Mouse (Mus musculus) macrophage (primary cell): ENCODE results near the gene Olfr156. TPM values are rescaled to one million over a fixed set of nuclear protein-coding genes. Genes with fewer than 3 reads are reported as not detected.
"Not testable (repeated sequence)": the region's sequence is repeated elsewhere in the genome, so short reads cannot be mapped to it uniquely, and the experiment has no call there.

ENCODE experiments used
- H3K27ac ChIP-seq: fragments of 350-480 bp; formaldehyde crosslinking; 2 replicates; pipeline ENCODE4 v1.9.0; 2021
- H3K36me3 ChIP-seq: fragments of 350-480 bp; formaldehyde crosslinking; 2 replicates; pipeline ENCODE4 v1.9.0; 2021; ENCODE audit errors: inconsistent target
- H3K4me3 ChIP-seq: fragments of 350-480 bp; formaldehyde crosslinking; 2 replicates; pipeline ENCODE4 v1.9.0; 2021; ENCODE audit errors: inconsistent target
- H3K79me2 ChIP-seq: fragments of 350-480 bp; formaldehyde crosslinking; 2 replicates; pipeline ENCODE4 v1.9.0; 2021; ENCODE audit errors: inconsistent target
- WGBS: methylation state at CpG from one replicate; pipeline ENCODE4 v1.1.7; 2026; ENCODE audit warnings: inconsistent platforms; ENCODE audit not compliant: missing documents; 5-methylcytosine and 5-hydroxymethylcytosine counted together
- polyA plus RNA-seq: library from polyadenylated mRNA; stranded (reverse); fragments of 250-400 nt; gene quantifications from 3 replicates; pipeline ENCODE4 v1.2.4, GENCODE M21; 2018; ENCODE audit warnings: inconsistent platforms

Gene Olfr156
- polyA plus RNA-seq, 1 experiment from 2014 or later, result not detected

DNA sequence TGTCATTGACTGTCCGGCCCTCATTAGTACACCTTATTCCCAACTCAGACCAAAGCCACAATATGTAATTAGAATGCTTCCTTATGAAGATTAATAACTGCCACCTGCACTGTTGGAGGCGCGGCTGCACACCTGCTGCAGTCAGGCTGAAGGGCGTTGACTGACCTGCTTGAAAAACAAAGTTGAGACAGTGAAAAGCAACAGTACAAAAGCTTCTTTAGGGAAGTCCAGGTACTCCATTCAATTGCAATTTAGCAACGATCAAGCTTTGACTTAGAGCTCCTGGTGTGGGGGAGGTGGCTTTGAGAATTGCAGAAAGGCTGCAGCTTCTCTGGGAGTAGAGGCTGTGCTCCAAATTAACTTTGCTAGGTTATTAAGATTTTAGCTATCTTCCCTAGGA is 27.9 kb downstream of the Olfr156 start:
- not testable (repeated sequence) for H3K27ac ChIP-seq, H3K79me2 ChIP-seq, H3K36me3 ChIP-seq, H3K4me3 ChIP-seq
- WGBS, result 93% methylated on average over 5 of the region's 5 CpGs

DNA sequence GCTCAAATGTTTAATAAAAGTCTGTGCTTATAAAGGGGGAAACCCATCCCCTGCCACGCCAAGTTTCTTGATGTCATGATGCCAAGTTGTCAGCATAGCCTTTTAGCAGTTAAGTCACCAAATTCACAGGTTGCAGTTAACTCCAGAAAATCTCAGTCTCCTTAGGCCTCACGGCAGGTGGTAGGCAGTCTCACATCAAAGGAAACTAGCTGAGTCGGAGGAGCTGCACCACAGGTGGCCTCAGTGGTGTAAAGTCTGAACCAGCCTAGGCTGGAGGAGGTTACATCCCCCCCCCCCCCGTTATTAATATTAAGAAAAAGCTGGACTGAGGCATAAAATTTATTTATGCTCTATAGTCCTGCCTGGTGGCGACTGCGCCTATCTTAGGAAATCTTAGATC is 28.4 kb downstream of the Olfr156 start:
- Histone ChIP-seq H3K79me2 (no peaks in the 10 kb centered on the region), H3K4me3 (no peak overlapping the region), H3K27ac (no peak overlapping the region), H3K36me3 (no peaks in the 10 kb centered on the region)
- 82% methylated on average over 6 of the region's 6 CpGs for WGBS

DNA sequence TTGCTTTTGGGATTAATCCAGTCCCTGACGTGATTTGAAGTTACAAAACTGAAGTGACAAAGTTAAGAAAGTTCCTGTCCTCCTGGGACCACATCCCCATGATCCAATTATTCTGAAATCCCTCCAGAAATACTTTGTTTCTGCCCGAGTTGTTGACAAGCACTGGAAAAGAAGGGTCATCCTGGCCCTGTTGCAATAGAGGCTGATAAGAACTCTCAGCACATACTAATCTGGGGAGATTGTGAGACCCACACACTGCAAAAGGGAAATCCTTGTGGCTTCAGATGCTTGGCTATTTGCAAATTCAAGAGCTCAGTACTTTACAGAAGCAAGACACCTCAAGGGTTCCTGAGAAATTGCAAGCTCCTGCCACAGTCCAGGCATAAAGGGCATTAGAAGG is 51.4 kb downstream of the Olfr156 start:
- H3K79me2 ChIP-seq, result no peaks in the 10 kb centered on the region
- 57% methylated on average over 2 of the region's 2 CpGs for WGBS

DNA sequence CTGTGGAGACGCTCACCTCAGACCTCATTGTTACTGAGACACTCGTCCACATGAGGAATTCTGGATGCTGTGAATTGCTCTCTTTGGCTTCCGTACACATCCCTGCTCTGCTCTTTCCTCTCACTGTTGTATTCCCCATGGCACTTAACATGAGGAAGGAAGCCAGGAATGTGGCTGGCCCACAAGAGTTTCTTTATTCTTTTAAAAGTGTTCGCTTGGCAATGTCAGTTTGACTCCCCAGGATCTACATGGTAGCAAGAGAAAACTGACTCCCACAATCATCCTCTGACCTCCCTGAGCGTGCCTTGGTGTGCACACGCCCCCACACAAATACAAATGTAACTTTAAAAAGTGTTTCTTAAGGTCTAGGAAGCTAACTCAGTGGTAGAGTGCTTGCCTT is 52.1 kb downstream of the Olfr156 start:
- Histone ChIP-seq H3K4me3 (no peak overlapping the region), H3K79me2 (no peaks in the 10 kb centered on the region), H3K36me3 (no peaks in the 10 kb centered on the region), H3K27ac (no peak overlapping the region)
- 56% methylated on average over 6 of the region's 6 CpGs for WGBS

More for the DNA sequence above, 51.4 kb downstream of the Olfr156 start:
- H3K4me3 ChIP-seq, result no peak overlapping the region
- no peaks in the 10 kb centered on the region for H3K36me3 ChIP-seq
- no peak overlapping the region for H3K27ac ChIP-seq

DNA sequence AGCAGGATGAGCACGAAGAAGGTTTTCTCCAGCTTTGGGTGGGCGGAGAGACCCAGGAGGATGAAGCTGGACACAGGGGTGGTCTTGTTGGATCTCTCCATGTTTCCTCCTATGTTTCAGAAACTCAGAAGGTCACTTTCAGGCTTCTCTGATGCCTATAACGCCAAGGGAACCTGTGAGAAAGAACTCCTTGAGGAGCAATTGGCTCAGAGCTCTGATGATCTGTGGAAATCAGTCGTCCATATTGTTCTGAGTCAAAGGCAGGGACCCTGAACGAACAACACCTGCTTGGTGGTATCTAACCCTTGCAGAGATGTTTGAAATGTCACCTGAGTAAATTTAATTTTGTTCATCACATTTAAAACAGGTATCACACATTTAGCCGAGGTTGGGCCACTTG is 52.8 kb downstream of the Olfr156 start, which contains the start of gene Olfr159:
TSS of gene Olfr159 (minus strand) at position 101 of the 400 bp plus-strand sequence.
- Histone ChIP-seq H3K4me3 (no peak within 1 kb of the TSS), H3K27ac (no peak within 1 kb of the TSS), H3K79me2 (no peaks in the 10 kb centered on the region), H3K36me3 (no peaks in the 10 kb centered on the region)
- WGBS, result 84% methylated on average over 6 of the region's 6 CpGs

Other genes starting within 250 kb of the Olfr156 start
- gene Rgp1, start 245.2 kb downstream of the Olfr156 start, polyA plus RNA-seq, result 17.6 to 45.0 TPM (median 21.9 TPM) in 3 replicates
- 5.4 to 9.2 TPM (median 8.6 TPM) in 3 replicates for gene Gba2, start 245.0 kb downstream of the Olfr156 start, polyA plus RNA-seq
- gene Msmp, start 239.4 kb downstream of the Olfr156 start, polyA plus RNA-seq, result not detected in 3 replicates
- gene Npr2, start 192.0 kb downstream of the Olfr156 start, polyA plus RNA-seq, result not detected in 3 replicates
- gene Spag8, start 170.3 kb downstream of the Olfr156 start, polyA plus RNA-seq, result not detected in 3 replicates
- 11.4 to 34.2 TPM (median 26.9 TPM) in 3 replicates for gene Hint2, start 167.4 kb downstream of the Olfr156 start, polyA plus RNA-seq
- gene Tmem8b, start 154.9 kb downstream of the Olfr156 start, polyA plus RNA-seq, result 0.80 to 1.5 TPM (median 1.1 TPM) in 3 replicates
- 0.53 to 4.6 TPM (median 0.59 TPM) in 3 replicates for gene Fam221b, start 154.8 kb downstream of the Olfr156 start, polyA plus RNA-seq
- not detected in 3 replicates for gene Olfr70, start 123.1 kb downstream of the Olfr156 start, polyA plus RNA-seq
- gene Olfr71, start 113.6 kb downstream of the Olfr156 start, polyA plus RNA-seq, result not detected in 3 replicates
- not detected in 3 replicates for gene Hrct1, start 96.7 kb downstream of the Olfr156 start, polyA plus RNA-seq
- gene Spaar, start 93.9 kb downstream of the Olfr156 start, polyA plus RNA-seq, result not detected in 3 replicates
- gene Olfr159, start 52.9 kb downstream of the Olfr156 start, polyA plus RNA-seq, result not detected in 3 replicates
- not detected in 3 replicates for gene Olfr157, start 16.3 kb upstream of the Olfr156 start, polyA plus RNA-seq
- gene Olfr155, start 27.7 kb upstream of the Olfr156 start, polyA plus RNA-seq, result not detected in 3 replicates
- gene Reck, start 51.6 kb upstream of the Olfr156 start, polyA plus RNA-seq, result 0.12 to 0.38 TPM (median 0.34 TPM) in 3 replicates
- gene Glipr2, start 133.5 kb upstream of the Olfr156 start, polyA plus RNA-seq, result 1.7 to 2.7 TPM (median 2.0 TPM) in 3 replicates
- not detected in 3 replicates for gene Ccin, start 159.6 kb upstream of the Olfr156 start, polyA plus RNA-seq
- 719 to 1,119 TPM (median 1,119 TPM) in 3 replicates for gene Clta, start 180.6 kb upstream of the Olfr156 start, polyA plus RNA-seq